Mouse (Mus musculus): ENCODE results near the gene Csdc2. TPM values are rescaled to one million over a fixed set of nuclear protein-coding genes. Genes with fewer than 3 reads are reported as not detected.

Csdc2 gene
- total RNA-seq, 2 experiments from 2014 or later: 9.1 to 9.4 TPM

- DNase-seq (ENCODE audit: low spot score in 2 of 2): peak; percentile 78 to 89
Observed at GRCm38 (mm10) chr15:81989371-81990062, 53.0 kb downstream of the Csdc2 start.

DNA sequence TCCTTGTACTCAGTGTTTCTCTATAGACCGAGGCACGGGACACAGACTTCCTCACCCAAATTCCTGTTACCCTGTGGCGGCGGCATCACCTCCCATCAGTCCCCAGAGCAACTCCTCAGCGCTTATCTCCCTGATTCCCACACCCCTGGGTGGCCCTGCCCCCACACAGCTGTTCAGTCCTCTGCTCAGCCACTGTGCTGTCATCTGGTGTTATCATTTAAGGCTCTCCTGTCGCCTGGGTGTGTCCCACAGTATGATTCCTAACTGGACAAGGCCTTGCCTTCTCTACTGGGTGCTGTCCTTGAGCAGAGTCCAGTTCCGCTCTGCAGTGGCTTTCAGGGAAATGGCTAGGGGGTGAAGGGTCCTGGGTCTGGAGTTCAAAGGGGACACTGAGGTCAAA, 54.0 kb downstream of the Csdc2 start:
- no peak for DNase-seq (ENCODE audit: low spot score in 2 of 2)

- no peak for DNase-seq (ENCODE audit: low spot score in 2 of 2)
Observed at GRCm38 (mm10) chr15:81993992-81994391, 57.4 kb downstream of the Csdc2 start.

Other genes starting within 250 kb of the Csdc2 start
- gene Chadl, start 239.5 kb upstream of the Csdc2 start, total RNA-seq (2021): 1 to 10 TPM; 3.7 to 5.2 TPM
- 10 to 100 TPM; 54.8 to 54.9 TPM for gene Zc3h7b, start 191.7 kb upstream of the Csdc2 start, total RNA-seq (2021)
- gene Rangap1, start 191.2 kb upstream of the Csdc2 start, total RNA-seq (2021): 10 to 100 TPM; 37.9 to 38.5 TPM
- 100 to 1,000 TPM; 112 to 117 TPM for gene Tef, start 134.3 kb upstream of the Csdc2 start, total RNA-seq (2021)
- 10 to 100 TPM; 34.5 to 44.1 TPM for gene Tob2, start 78.0 kb upstream of the Csdc2 start, total RNA-seq (2021)
- 10 to 100 TPM; 48.9 to 55.8 TPM for gene Phf5a, start 64.8 kb upstream of the Csdc2 start, total RNA-seq (2021)
- 100 to 1,000 TPM; 650 to 720 TPM for gene Aco2, start 64.5 kb upstream of the Csdc2 start, total RNA-seq (2021)
- 10 to 100 TPM; 14.1 to 16.5 TPM for gene Polr3h, start 10.5 kb upstream of the Csdc2 start, total RNA-seq (2021)
- 10 to 100 TPM; 20.3 to 21.6 TPM for gene Pmm1, start 24.2 kb downstream of the Csdc2 start, total RNA-seq (2021)
- not detected for gene 1700029P11Rik, start 43.8 kb downstream of the Csdc2 start, total RNA-seq (2021)
- 10 to 100 TPM; 26.2 to 28.6 TPM for gene Xrcc6, start 51.1 kb downstream of the Csdc2 start, total RNA-seq (2021)
- 10 to 100 TPM; 21.9 to 23.9 TPM for gene Desi1, start 97.1 kb downstream of the Csdc2 start, total RNA-seq (2021)
- gene Snu13, start 110.8 kb downstream of the Csdc2 start, total RNA-seq (2021): 10 to 100 TPM; 60.2 to 64.0 TPM
- not detected for gene 4930407I10Rik, start 122.4 kb downstream of the Csdc2 start, total RNA-seq (2021)
- under 1 TPM in 1 of 2 experiments, not detected in 1; 0.16 TPM for gene Mei1, start 133.2 kb downstream of the Csdc2 start, total RNA-seq (2021)
- 10 to 100 TPM; 45.5 to 49.4 TPM for gene Ccdc134, start 191.2 kb downstream of the Csdc2 start, total RNA-seq (2021)
- gene Srebf2, start 210.4 kb downstream of the Csdc2 start, total RNA-seq (2021): 10 to 100 TPM; 77.9 to 96.4 TPM